Mouse (Mus musculus): ENCODE measurements around the gene Kng2.

DNA sequence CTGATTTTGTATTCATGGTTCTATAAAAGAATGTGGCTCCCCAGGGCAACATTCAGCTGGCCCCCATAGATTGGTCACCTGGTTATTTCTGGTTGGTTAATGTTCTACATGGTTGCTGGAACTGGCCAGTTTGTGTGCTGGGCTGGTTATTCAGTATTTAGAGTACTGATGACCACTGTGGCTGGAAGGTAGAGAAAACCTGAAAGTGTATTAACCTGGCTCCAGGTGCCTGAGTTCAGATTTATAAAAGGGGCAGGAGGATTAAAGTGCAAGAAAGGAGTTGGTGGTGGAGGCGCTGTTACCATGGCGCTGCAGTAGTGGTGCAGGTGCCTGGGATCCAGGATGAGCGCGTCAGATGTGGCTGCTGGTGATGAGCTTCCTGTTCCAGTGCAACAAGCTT, 4.4 kb upstream of the Kng2 start:
- TF ChIP-seq CTCF (IDR thresholded peaks at IDR 0.05; ENCODE audit: insufficient read depth, low read depth, low read length): no peak
- no peak for TF ChIP-seq POLR2A (IDR thresholded peaks at IDR 0.05; ENCODE audit: insufficient read depth, low read depth, low read length)

All from olfactory bulb, adult 2 months (tissue).